Mouse (Mus musculus): ENCODE measurements around the gene Slc25a21. TPM values are rescaled to one million over a fixed set of nuclear protein-coding genes. Genes with fewer than 3 reads are reported as not detected.

Gene Slc25a21
- polyA plus RNA-seq, 1 experiment from 2014 or later: not detected

DNA sequence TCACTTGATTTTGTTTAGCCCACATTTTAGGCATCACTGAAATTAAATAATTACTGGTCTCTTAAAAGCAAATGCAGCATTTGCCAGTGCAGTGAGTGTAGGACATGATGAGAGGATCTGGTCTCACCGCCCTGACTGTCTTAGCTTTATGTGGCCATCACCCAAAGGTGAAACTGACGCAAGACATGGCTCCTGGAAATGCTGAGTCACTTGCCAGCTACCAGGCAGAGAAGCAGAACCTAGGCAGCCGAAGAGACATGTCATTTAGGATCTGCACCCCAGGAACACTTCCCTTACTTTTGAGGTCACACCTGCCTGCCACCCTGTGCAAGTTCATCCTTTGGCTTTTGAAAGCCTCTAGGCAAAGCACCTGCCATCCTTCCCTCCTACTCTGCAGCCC is 180.4 kb downstream of the Slc25a21 start:
- WGBS: 85% methylated on average over 3 of the region's 3 CpGs
- no peak overlapping the region for H3K27ac ChIP-seq (ENCODE audit: low read depth, low read length)
- no peak for ATAC-seq
- H3K9me3 ChIP-seq (replicated peaks; ENCODE audit: control insufficient read depth, low read length): no peaks in the 10 kb centered on the region
- H3K4me2 ChIP-seq (ENCODE audit: low read length): no peak overlapping the region
- H3K4me1 ChIP-seq (ENCODE audit: control insufficient read depth, insufficient read depth, low read length): no peaks in the 10 kb centered on the region
- no peaks in the 10 kb centered on the region for H3K27me3 ChIP-seq (replicated peaks; ENCODE audit: control insufficient read depth, insufficient read depth, low read length)
- H3K9ac ChIP-seq (ENCODE audit: low read length): no peak overlapping the region
- no peak overlapping the region for H3K4me3 ChIP-seq (ENCODE audit: low read depth, low read length)
- no peaks in the 10 kb centered on the region for H3K36me3 ChIP-seq (ENCODE audit: control insufficient read depth, insufficient read depth, low read length)
- DNase-seq (ENCODE audit: low spot score): no peak

DNA sequence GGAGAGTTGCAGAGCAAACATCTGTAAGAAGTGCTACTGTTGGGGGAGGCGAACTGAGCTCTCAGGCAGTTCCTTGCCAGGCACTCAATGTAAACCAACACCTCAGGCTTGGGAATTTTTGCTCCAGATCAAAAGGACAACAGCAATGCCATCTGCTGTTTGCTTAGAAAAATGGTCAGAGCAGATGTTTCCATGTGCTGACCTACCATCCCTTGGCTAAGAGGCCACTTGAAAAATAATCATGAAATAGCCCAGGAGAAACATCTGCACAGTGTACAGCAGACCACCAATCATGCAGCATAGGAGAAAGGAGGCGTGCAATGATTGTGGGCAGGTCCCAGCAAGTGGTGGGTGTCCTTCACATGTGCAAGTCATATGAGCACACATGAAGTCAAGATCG is 180.9 kb downstream of the Slc25a21 start:
- no peaks in the 10 kb centered on the region for H3K4me1 ChIP-seq (ENCODE audit: control insufficient read depth, insufficient read depth, low read length)
- H3K27ac ChIP-seq (ENCODE audit: low read depth, low read length): no peak overlapping the region
- DNase-seq (ENCODE audit: low spot score) (no peak), ATAC-seq (no peak)
- H3K9ac ChIP-seq (ENCODE audit: low read length): no peak overlapping the region
- no peaks in the 10 kb centered on the region for H3K27me3 ChIP-seq (replicated peaks; ENCODE audit: control insufficient read depth, insufficient read depth, low read length)
- no peaks in the 10 kb centered on the region for H3K36me3 ChIP-seq (ENCODE audit: control insufficient read depth, insufficient read depth, low read length)
- WGBS: 80% methylated on average over 3 of the region's 3 CpGs
- H3K4me3 ChIP-seq (ENCODE audit: low read depth, low read length): no peak overlapping the region
- no peaks in the 10 kb centered on the region for H3K9me3 ChIP-seq (replicated peaks; ENCODE audit: control insufficient read depth, low read length)
- H3K4me2 ChIP-seq (ENCODE audit: low read length): no peak overlapping the region

- no peak overlapping the region for H3K4me2 ChIP-seq (ENCODE audit: low read length)
- no peak overlapping the region for H3K9ac ChIP-seq (ENCODE audit: low read length)
- no peak overlapping the region for H3K4me3 ChIP-seq (ENCODE audit: low read depth, low read length)
- no peak for ATAC-seq
- no peaks in the 10 kb centered on the region for H3K9me3 ChIP-seq (replicated peaks; ENCODE audit: control insufficient read depth, low read length)
- no peak overlapping the region for H3K27ac ChIP-seq (ENCODE audit: low read depth, low read length)
- H3K4me1 ChIP-seq (ENCODE audit: control insufficient read depth, insufficient read depth, low read length): no peaks in the 10 kb centered on the region
- no peaks in the 10 kb centered on the region for H3K36me3 ChIP-seq (ENCODE audit: control insufficient read depth, insufficient read depth, low read length)
- 72% methylated on average over 11 of the region's 11 CpGs for WGBS
- no peaks in the 10 kb centered on the region for H3K27me3 ChIP-seq (replicated peaks; ENCODE audit: control insufficient read depth, insufficient read depth, low read length)
- DNase-seq (ENCODE audit: low spot score): no peak
Observed at GRCm38 (mm10) chr12:57009010-57009409, 188.3 kb downstream of the Slc25a21 start.

GRCm38 (mm10) chr12:56986049-56986448 is 211.2 kb downstream of the Slc25a21 start:
- WGBS: 12% methylated on average over 5 of the region's 5 CpGs
- H3K36me3 ChIP-seq (ENCODE audit: control insufficient read depth, insufficient read depth, low read length): no peaks in the 10 kb centered on the region
- H3K4me2 ChIP-seq (ENCODE audit: low read length): no peak overlapping the region
- no peak overlapping the region for H3K27ac ChIP-seq (ENCODE audit: low read depth, low read length)
- no peak overlapping the region for H3K9ac ChIP-seq (ENCODE audit: low read length)
- H3K9me3 ChIP-seq (replicated peaks; ENCODE audit: control insufficient read depth, low read length): no peaks in the 10 kb centered on the region
- DNase-seq (ENCODE audit: low spot score) (peak; percentile 75), ATAC-seq (no peak)
- no peaks in the 10 kb centered on the region for H3K4me1 ChIP-seq (ENCODE audit: control insufficient read depth, insufficient read depth, low read length)
- H3K27me3 ChIP-seq (replicated peaks; ENCODE audit: control insufficient read depth, insufficient read depth, low read length): peaks cover 3% of the 10 kb centered on the region; the same call in 1 of the 2 replicates
- no peak overlapping the region for H3K4me3 ChIP-seq (ENCODE audit: low read depth, low read length)

- H3K9me3 ChIP-seq (replicated peaks; ENCODE audit: control insufficient read depth, low read length): no peaks in the 10 kb centered on the region
- H3K27me3 ChIP-seq (replicated peaks; ENCODE audit: control insufficient read depth, insufficient read depth, low read length): peaks cover 3% of the 10 kb centered on the region; the same call in 1 of the 2 replicates
- ATAC-seq: no peak
- no peak overlapping the region for H3K4me3 ChIP-seq (ENCODE audit: low read depth, low read length)
- no peak overlapping the region for H3K4me2 ChIP-seq (ENCODE audit: low read length)
- H3K9ac ChIP-seq (ENCODE audit: low read length): no peak overlapping the region
- no peaks in the 10 kb centered on the region for H3K36me3 ChIP-seq (ENCODE audit: control insufficient read depth, insufficient read depth, low read length)
- no peak overlapping the region for H3K27ac ChIP-seq (ENCODE audit: low read depth, low read length)
- DNase-seq (ENCODE audit: low spot score): no peak
- 74% methylated on average over 16 of the region's 18 CpGs for WGBS
- H3K4me1 ChIP-seq (ENCODE audit: control insufficient read depth, insufficient read depth, low read length): no peaks in the 10 kb centered on the region
Observed at GRCm38 (mm10) chr12:56982066-56982626, 215.1 kb downstream of the Slc25a21 start.

- H3K4me3 ChIP-seq (ENCODE audit: low read depth, low read length): no peak overlapping the region
- no peak for DNase-seq (ENCODE audit: low spot score)
- H3K27ac ChIP-seq (ENCODE audit: low read depth, low read length): no peak overlapping the region
- ATAC-seq: no peak
- H3K27me3 ChIP-seq (replicated peaks; ENCODE audit: control insufficient read depth, insufficient read depth, low read length): no peaks in the 10 kb centered on the region
- H3K4me1 ChIP-seq (ENCODE audit: control insufficient read depth, insufficient read depth, low read length): no peaks in the 10 kb centered on the region
- H3K4me2 ChIP-seq (ENCODE audit: low read length): no peak overlapping the region
- no peaks in the 10 kb centered on the region for H3K9me3 ChIP-seq (replicated peaks; ENCODE audit: control insufficient read depth, low read length)
- 92% methylated on average over 6 of the region's 6 CpGs for WGBS
- H3K9ac ChIP-seq (ENCODE audit: low read length): no peak overlapping the region
- H3K36me3 ChIP-seq (ENCODE audit: control insufficient read depth, insufficient read depth, low read length): no peaks in the 10 kb centered on the region
Observed at GRCm38 (mm10) chr12:56975256-56975655, 222.0 kb downstream of the Slc25a21 start.

- 78% methylated on average over 4 of the region's 4 CpGs for WGBS
Observed at GRCm38 (mm10) chr12:56963236-56963635, 234.0 kb downstream of the Slc25a21 start.

GRCm38 (mm10) chr12:56959230-56960051 is 237.8 kb downstream of the Slc25a21 start:
- Histone ChIP-seq H3K27me3 (replicated peaks; ENCODE audit: control insufficient read depth, insufficient read depth, low read length) (no peaks in the 10 kb centered on the region), H3K4me3 (ENCODE audit: low read depth, low read length) (no peak overlapping the region), H3K36me3 (ENCODE audit: control insufficient read depth, insufficient read depth, low read length) (no peaks in the 10 kb centered on the region), H3K4me1 (ENCODE audit: control insufficient read depth, insufficient read depth, low read length) (peaks cover 3% of the 10 kb centered on the region; the same call in 1 of the 2 replicates), H3K4me2 (ENCODE audit: low read length) (no peak overlapping the region), H3K9ac (ENCODE audit: low read length) (no peak overlapping the region), H3K9me3 (replicated peaks; ENCODE audit: control insufficient read depth, low read length) (no peaks in the 10 kb centered on the region), H3K27ac (ENCODE audit: low read depth, low read length) (no peak overlapping the region)
- DNase-seq (ENCODE audit: low spot score) (peak; percentile 54), ATAC-seq (peak; percentile 23; the same call in 1 of the 2 replicates)
- 21% methylated on average over 9 of the region's 9 CpGs for WGBS

More at GRCm38 (mm10) chr12:56963236-56963635, 234.0 kb downstream of the Slc25a21 start:
- no peak for ATAC-seq
- no peak overlapping the region for H3K27ac ChIP-seq (ENCODE audit: low read depth, low read length)
- no peaks in the 10 kb centered on the region for H3K9me3 ChIP-seq (replicated peaks; ENCODE audit: control insufficient read depth, low read length)
- no peaks in the 10 kb centered on the region for H3K36me3 ChIP-seq (ENCODE audit: control insufficient read depth, insufficient read depth, low read length)
- no peaks in the 10 kb centered on the region for H3K27me3 ChIP-seq (replicated peaks; ENCODE audit: control insufficient read depth, insufficient read depth, low read length)
- H3K9ac ChIP-seq (ENCODE audit: low read length): no peak overlapping the region
- no peak overlapping the region for H3K4me3 ChIP-seq (ENCODE audit: low read depth, low read length)
- H3K4me2 ChIP-seq (ENCODE audit: low read length): no peak overlapping the region
- peaks cover 3% of the 10 kb centered on the region; the same call in 1 of the 2 replicates for H3K4me1 ChIP-seq (ENCODE audit: control insufficient read depth, insufficient read depth, low read length)
- no peak for DNase-seq (ENCODE audit: low spot score)

DNA sequence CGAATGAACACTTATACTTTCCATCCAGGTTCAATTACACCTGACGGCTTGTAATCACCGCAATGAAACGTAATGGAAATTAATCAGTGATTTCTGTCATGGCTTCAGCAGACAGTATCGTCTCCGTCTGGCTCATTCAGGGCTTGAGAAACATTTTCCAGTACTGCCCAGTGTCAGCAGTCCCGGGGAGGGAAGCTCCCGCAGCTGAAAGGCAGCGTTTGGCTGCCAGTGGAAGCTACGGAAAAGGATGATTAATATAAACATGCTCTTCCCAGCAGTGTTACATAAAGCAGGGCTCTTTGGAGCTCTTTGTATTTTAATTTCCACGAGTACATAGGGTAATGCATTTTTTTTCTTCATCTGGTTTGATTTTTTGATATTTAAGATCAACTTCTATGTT is 239.0 kb downstream of the Slc25a21 start:
- Histone ChIP-seq H3K4me1 (ENCODE audit: control insufficient read depth, insufficient read depth, low read length) (peaks cover 3% of the 10 kb centered on the region; the same call in 1 of the 2 replicates), H3K9me3 (replicated peaks; ENCODE audit: control insufficient read depth, low read length) (no peaks in the 10 kb centered on the region), H3K9ac (ENCODE audit: low read length) (no peak overlapping the region), H3K27ac (ENCODE audit: low read depth, low read length) (no peak overlapping the region), H3K4me2 (ENCODE audit: low read length) (no peak overlapping the region), H3K27me3 (replicated peaks; ENCODE audit: control insufficient read depth, insufficient read depth, low read length) (no peaks in the 10 kb centered on the region), H3K36me3 (ENCODE audit: control insufficient read depth, insufficient read depth, low read length) (no peaks in the 10 kb centered on the region), H3K4me3 (ENCODE audit: low read depth, low read length) (no peak overlapping the region)
- ATAC-seq (no peak), DNase-seq (ENCODE audit: low spot score) (peak; percentile 4)
- 71% methylated on average over 11 of the region's 11 CpGs for WGBS

Data from forebrain, embryonic 14.5 days (tissue).